Mouse (Mus musculus) left cerebral cortex, adult 8-10 months (tissue): ENCODE measurements around the gene Copz2. TPM values are rescaled to one million over a fixed set of nuclear protein-coding genes. Genes with fewer than 3 reads are reported as not detected.

Source experiments
- DNase-seq, 2 experiments: peaks; one replicate each; pipeline ENCODE4 v3.0.0; 2022; ENCODE audit warnings: low spot score in 2 of 2
- total RNA-seq, 4 experiments: library from RNA; stranded (reverse); gene quantifications; 2 replicates each; pipeline ENCODE4 v1.2.4; 2022

The Copz2 gene
- total RNA-seq, 4 experiments from 2014 or later = 6.4 to 10.7 (median 6.8) TPM

- no peak for DNase-seq
These were observed 13.7 kb downstream of the Copz2 start for GRCm38 (mm10) chr11:96863206-96863995.

GRCm38 (mm10) chr11:96867149-96867548, 17.5 kb downstream of the Copz2 start:
- DNase-seq = peak; percentile 45 to 58

- DNase-seq = no peak
These were observed 23.0 kb downstream of the Copz2 start for GRCm38 (mm10) chr11:96872441-96873379.

DNA sequence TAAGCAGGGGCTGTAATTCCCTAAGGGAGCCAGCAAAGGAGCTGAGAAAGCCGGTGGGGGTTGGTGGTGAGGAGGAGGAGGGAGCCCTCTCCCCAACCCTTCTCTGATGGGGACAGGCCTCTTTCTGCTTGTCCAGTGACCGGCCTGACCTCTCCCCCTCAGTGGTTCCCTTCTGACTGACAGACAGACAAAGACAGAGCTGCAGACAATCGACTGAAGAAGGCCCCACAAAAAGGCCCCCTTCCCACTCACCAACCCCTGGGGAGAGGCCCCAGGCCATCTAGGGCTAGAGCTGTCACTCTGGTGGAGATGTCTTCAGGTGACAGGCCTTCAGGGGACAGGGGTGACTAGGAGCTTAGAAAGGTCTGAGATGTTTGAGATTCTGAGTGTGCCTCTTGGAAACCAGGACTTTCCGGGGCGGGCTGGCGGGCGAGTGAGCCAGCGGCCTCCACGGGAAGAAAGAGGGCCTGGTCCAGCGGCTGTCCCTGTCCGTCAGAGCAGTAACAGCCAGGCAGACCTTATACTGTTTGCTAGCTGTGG, 24.0 kb downstream of the Copz2 start:
- DNase-seq = no peak

DNA sequence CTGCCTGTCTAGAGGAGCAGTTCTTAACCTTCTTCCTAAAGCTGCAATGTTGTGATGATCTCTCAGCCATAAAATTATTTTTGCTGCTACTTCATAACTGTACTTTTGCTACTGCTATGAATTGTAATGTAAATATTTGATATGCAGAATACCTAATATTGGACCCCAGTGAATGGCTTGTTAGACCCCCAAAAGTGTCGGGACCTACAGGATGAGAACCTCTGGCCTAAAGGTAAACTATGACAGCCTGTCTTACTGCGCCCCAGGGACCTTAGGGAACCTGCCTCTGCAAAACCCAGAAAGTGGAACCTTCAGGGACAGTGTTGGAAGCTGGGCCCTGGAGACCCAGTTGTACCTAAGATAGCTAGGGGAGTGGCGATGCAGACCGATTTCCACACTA, 25.6 kb downstream of the Copz2 start:
- DNase-seq = no peak

DNA sequence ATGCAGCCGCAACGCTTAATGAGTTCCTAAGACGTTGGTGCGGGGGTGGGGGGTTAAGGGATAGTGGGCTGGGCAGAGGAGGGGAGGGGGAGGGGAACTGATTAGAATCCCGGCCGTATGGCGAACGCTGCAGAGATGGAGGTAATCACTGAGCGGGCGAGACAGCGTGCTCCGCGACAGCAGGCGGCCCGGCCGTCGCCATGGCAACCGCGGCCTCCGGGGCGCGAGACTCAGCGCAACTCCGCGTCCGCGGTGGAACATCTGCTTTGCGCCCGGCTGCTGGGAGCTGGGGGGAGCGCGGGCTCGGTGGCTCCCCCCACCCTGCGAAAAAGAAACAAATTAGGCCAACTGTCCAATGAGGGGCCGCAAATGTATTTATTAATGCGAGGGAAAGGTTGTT, 26.1 kb downstream of the Copz2 start:
- peak; percentile 78 to 83 for DNase-seq

- no peak for DNase-seq
These were observed 26.8 kb downstream of the Copz2 start for GRCm38 (mm10) chr11:96876300-96877040.

DNA sequence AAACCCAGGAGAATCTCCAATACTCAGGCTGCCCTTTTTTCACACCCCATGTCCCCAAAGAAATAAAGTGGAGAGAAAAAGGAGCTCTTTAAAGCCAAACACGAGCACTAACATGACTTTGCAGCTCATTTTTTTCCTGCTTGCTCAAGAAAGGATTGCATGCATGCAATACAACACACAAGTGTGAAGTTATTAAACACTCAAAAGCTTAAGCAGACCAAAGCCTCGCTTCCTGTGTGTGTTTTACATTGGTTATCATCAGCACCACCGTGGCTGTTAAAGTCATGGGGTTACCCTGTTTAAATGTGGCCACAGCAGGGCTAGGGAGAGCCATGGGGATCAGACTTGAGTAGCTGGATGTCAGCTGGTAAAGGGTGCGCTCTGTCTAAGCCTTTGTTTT, 27.4 kb downstream of the Copz2 start:
- no peak for DNase-seq

DNA sequence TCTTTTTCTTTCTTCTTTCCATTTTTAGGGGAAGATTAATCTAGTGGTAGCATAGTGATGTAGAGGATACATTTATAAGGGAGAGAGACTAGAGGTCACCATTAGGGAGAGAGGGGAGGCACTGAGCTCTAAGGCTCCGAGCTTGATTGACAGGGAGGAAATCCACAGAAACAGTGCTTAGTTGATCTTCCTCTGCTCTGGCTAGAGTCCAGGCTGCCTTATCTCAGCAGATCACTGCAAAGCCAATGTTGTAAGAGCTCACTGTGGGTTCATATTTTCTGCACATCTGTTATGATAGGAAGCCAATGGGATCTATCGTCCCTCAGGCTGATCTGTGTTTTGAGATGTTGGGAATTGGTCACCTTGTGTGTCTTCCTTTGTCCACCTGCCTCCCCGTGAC, 29.0 kb downstream of the Copz2 start:
- no peak for DNase-seq

DNA sequence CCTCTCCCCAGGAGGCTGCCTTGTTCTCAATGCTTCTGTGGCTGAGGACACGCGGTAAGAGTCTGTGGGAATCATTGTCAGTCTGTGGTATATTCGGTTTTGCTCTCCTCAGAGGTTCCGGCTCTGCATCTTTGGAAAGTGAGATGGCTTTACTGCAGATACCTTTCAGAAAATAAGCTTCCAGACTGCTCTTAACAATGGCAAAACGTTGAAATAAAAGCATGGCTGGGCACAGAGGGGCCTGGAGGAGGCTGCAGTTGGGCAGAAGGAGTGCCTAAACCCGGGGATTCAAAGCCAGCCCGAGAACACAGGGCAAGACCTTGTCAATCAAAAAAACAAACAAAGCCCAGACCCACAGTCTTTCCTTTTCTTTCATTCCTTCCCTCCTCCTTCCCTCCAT, 29.7 kb downstream of the Copz2 start:
- DNase-seq = no peak

- no peak for DNase-seq
These were observed 30.6 kb downstream of the Copz2 start for GRCm38 (mm10) chr11:96880296-96880695.

DNA sequence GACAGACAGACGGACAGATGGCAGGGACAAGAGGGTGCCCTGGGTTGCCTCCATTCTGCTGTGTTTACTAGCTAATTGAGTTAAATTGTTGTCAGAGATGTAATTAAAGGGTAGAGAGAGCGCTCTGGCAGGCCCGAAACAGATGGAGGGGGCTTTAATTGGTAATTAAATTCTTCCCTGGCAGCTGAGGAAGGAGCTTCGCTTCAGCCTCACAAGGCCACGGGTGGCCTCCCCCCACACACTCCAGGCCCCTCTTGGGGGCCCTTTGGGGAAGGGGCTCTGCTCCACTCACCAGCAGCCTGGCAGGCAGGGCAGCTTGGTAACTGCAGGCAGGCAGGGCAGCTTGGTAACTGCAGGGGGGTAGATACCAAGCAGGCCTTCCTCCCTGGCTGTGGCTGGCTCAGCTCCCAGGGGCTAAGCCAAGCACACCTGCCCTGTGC, 36.3 kb downstream of the Copz2 start:
- no peak for DNase-seq

- DNase-seq = no peak
These were observed 37.4 kb downstream of the Copz2 start for GRCm38 (mm10) chr11:96886942-96887546.

DNA sequence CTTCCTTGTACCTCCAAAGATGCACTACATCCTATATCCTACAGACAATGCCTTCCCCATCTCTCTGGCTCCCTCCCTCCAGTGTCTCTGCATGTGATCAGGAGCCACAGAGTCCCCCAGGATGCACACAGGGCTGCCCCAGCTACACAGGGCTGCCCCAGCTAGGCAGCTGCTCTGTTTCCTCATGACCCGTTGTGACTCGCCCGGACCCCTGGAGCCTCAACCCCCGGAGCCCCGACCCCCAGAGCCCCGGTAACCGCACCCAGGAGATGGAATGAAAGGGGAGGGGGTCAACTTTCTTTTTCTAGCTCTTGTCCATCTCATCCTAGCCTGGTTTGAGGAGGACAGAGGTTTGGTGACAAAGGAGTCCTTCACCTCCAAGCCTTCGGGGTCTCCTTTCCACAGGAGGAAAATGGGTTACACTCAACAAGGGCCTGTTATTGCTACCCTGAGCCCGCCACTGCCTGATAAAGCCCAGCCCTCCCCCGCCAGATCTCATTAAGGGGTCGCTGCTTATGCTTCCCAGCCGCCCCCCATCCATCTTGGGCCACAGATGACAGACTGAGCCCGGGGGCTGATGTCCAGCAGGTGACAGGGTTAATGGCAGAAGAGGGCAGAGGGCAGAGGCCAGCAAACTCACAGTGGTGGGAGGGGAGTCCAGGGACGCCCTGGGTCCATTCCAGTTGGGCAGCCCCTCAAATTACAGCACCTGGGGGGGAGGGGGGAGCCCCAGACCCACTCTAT, 42.3 kb downstream of the Copz2 start:
- DNase-seq = no peak

- no peak for DNase-seq
These were observed 43.7 kb downstream of the Copz2 start for GRCm38 (mm10) chr11:96893203-96893842.

- DNase-seq = no peak
These were observed 46.2 kb downstream of the Copz2 start for GRCm38 (mm10) chr11:96895886-96896285.

GRCm38 (mm10) chr11:96899449-96900306, 50.0 kb downstream of the Copz2 start:
- no peak for DNase-seq

DNA sequence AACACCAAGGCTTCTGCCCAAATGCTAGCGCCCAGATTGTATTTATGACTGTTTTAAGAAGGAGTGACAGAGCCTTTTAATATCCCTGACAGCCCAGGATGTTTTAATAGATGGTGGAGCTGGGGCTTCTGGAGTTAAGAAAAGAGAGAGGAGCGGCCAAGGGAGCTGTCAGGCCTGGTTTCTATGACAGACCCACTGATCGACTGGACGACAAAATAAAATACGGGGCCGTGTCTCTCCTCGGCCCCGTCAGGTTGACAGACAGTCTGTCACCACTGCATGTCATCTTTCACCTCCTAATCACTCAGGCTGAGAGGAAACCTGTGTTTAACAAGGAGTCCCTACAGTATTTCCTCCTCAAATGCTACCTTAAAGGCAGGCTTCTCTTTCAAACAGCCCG, 51.7 kb downstream of the Copz2 start:
- DNase-seq = no peak
